Mouse (Mus musculus) embryonic fibroblast, embryonic 13.5 days (primary cell): Measurements from ENCODE around the gene Prdm10.

Experiments
- CTCF ChIP-seq: IDR thresholded peaks from 2 replicates; pipeline ENCODE4 v1.5.1; 2011; ENCODE audit warnings: mild to moderate bottlenecking, control low read depth, low read length, moderate library complexity, borderline replicate concordance; ENCODE audit not compliant: insufficient read depth
- POLR2A ChIP-seq: IDR thresholded peaks from 2 replicates; pipeline ENCODE4 v1.6.1; 2011; ENCODE audit warnings: low read depth, mild to moderate bottlenecking, control low read depth, low read length, moderate library complexity

- TF ChIP-seq POLR2A: no peak
- TF ChIP-seq CTCF: no peak
Observed at GRCm38 (mm10) chr9:31418821-31419220, 138.5 kb downstream of the Prdm10 start.
